Mouse (Mus musculus): ENCODE results near the gene E030018B13Rik. TPM values are rescaled to one million over a fixed set of nuclear protein-coding genes. Genes with fewer than 3 reads are reported as not detected.
A peak's percentile ranks its signal among the peaks of the same experiment; 100 is the strongest.

Gene E030018B13Rik
- polyA plus RNA-seq, 1 experiment from 2014 or later = 0.19 TPM

GRCm38 (mm10) chr7:63924151-63924550, 7.5 kb downstream of the E030018B13Rik start:
- Histone ChIP-seq H3K27ac (no peak overlapping the region), H3K4me2 (replicated peaks) (no peak overlapping the region), H3K9me3 (no peaks in the 10 kb centered on the region), H3K27me3 (replicated peaks) (no peaks in the 10 kb centered on the region), H3K36me3 (no peaks in the 10 kb centered on the region), H3K4me3 (no peak overlapping the region), H3K9ac (no peak overlapping the region), H3K4me1 (peaks cover 32% of the 10 kb centered on the region)
- ATAC-seq (ENCODE audit: low FRiP score, low read depth) = no peak
- WGBS = 47% methylated on average over 1 of the region's 1 CpGs

DNA sequence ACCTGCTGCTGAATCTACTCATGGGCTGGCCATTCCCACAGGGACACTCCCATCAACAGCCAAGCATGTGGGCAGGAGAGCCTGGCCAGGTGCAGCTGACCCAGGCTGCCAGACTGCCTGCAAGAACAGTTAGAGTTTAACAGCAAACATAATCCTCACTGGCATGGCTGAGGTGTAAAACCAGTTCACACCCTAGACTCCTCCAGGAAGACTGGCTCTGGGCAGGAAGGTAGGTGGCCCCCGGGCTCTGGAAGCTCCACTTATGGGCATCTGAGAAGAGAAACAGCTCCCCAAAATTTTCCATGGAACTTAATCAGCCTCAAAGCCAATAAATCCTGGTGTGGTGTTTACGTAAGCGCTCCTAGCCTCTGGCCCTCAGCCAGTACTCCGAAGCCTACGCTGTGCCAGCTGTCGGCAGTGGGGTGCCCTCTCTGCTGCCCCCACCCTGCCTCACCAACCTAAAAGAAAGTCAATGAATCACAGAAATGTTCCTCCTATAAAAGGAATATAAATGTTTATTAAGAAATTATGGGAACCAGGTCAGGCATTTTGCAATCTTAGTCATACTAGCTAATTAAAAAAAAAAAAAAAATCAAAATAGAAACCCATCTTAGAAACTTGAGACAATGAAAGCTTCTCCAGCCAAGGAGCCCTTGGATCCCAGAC, 8.2 kb downstream of the E030018B13Rik start:
- Histone ChIP-seq H3K4me1 (peaks cover 32% of the 10 kb centered on the region), H3K27me3 (replicated peaks) (no peaks in the 10 kb centered on the region), H3K27ac (0 out of 2 replicates have a peak overlapping the region, but pooled peaks have one; percentile 26), H3K9ac (no peak overlapping the region), H3K4me3 (no peak overlapping the region), H3K4me2 (replicated peaks) (0 out of 2 replicates have a peak overlapping the region, but pooled peaks have one; percentile 5), H3K9me3 (no peaks in the 10 kb centered on the region), H3K36me3 (no peaks in the 10 kb centered on the region)
- ATAC-seq (ENCODE audit: low FRiP score, low read depth) = peak; percentile 57; the same call in 1 of the 2 replicates
- WGBS = 54% methylated on average over 6 of the region's 6 CpGs

- H3K9ac ChIP-seq = no peak overlapping the region
- ATAC-seq (ENCODE audit: low FRiP score, low read depth) = 0 out of 2 replicates have a peak, but pooled peaks have one; percentile 43
- H3K4me1 ChIP-seq = peaks cover 32% of the 10 kb centered on the region
- no peak overlapping the region for H3K4me3 ChIP-seq
- H3K4me2 ChIP-seq (replicated peaks) = no peak overlapping the region
- no peaks in the 10 kb centered on the region for H3K27me3 ChIP-seq (replicated peaks)
- H3K36me3 ChIP-seq = no peaks in the 10 kb centered on the region
- 72% methylated on average over 14 of the region's 14 CpGs for WGBS
- H3K9me3 ChIP-seq = no peaks in the 10 kb centered on the region
- peak overlapping the region; percentile 26; the same call in 1 of the 2 replicates for H3K27ac ChIP-seq
These were observed 9.0 kb downstream of the E030018B13Rik start for GRCm38 (mm10) chr7:63925413-63926360.

DNA sequence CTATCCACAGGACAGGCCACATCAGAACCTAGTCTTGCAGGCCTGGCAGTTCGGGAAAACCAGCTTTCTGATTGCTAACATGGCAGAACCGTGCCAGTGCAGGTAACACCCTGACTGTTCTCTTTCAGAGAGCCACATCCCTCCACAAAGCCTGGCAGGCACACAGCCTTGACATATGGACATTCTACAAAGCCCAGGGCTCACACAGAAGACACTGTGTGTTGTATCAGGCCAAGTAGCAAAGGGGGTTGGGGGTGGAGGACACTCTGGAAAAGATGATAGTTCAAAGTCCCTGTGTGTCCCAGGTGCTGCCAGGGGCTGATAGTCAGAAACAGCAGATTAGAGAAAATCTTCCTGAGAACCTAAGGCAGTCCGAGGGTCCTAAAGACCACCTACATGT, 9.8 kb downstream of the E030018B13Rik start:
- no peaks in the 10 kb centered on the region for H3K9me3 ChIP-seq

GRCm38 (mm10) chr7:63927121-63927520, 10.5 kb downstream of the E030018B13Rik start:
- no peak overlapping the region for H3K27ac ChIP-seq
- H3K27me3 ChIP-seq (replicated peaks) = no peaks in the 10 kb centered on the region
- no peak for ATAC-seq (ENCODE audit: low FRiP score, low read depth)
- no peak overlapping the region for H3K9ac ChIP-seq
- no peak overlapping the region for H3K4me3 ChIP-seq
- WGBS = 94% methylated on average over 6 of the region's 6 CpGs
- peaks cover 31% of the 10 kb centered on the region for H3K4me1 ChIP-seq
- no peaks in the 10 kb centered on the region for H3K36me3 ChIP-seq
- H3K4me2 ChIP-seq (replicated peaks) = no peak overlapping the region
- no peaks in the 10 kb centered on the region for H3K9me3 ChIP-seq

More for the DNA sequence above, 9.8 kb downstream of the E030018B13Rik start:
- no peak overlapping the region for H3K4me2 ChIP-seq (replicated peaks)
- H3K27me3 ChIP-seq (replicated peaks) = no peaks in the 10 kb centered on the region
- no peak overlapping the region for H3K4me3 ChIP-seq
- no peaks in the 10 kb centered on the region for H3K36me3 ChIP-seq
- no peak overlapping the region for H3K9ac ChIP-seq
- ATAC-seq (ENCODE audit: low FRiP score, low read depth) = no peak
- H3K4me1 ChIP-seq = peaks cover 32% of the 10 kb centered on the region
- 88% methylated on average over 3 of the region's 3 CpGs for WGBS
- H3K27ac ChIP-seq = no peak overlapping the region

DNA sequence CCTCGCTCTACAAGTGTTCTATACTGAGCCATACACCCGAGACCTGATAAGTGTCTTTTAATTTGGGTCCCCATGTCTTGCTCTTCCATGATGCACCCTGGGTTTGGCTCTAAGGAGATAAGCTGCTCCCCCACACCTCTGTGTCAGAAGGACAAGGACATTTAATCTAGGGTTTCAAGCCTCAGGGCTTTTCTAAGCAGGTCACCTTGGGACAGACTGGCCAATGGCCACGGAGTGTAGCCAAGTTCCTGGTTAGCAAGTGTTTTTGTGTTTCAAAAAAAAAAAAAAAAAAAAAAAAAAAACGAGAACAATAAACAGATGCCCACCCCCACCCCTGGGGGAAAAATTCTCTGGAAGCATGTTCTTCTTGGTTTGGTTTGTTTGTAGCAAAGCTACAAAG, 12.4 kb downstream of the E030018B13Rik start:
- Histone ChIP-seq H3K36me3 (no peaks in the 10 kb centered on the region), H3K27me3 (replicated peaks) (no peaks in the 10 kb centered on the region), H3K27ac (no peak overlapping the region), H3K4me1 (peaks cover 27% of the 10 kb centered on the region), H3K4me2 (replicated peaks) (no peak overlapping the region), H3K9me3 (no peaks in the 10 kb centered on the region), H3K9ac (no peak overlapping the region), H3K4me3 (no peak overlapping the region)
- ATAC-seq (ENCODE audit: low FRiP score, low read depth) = no peak
- WGBS = 93% methylated on average over 4 of the region's 4 CpGs

DNA sequence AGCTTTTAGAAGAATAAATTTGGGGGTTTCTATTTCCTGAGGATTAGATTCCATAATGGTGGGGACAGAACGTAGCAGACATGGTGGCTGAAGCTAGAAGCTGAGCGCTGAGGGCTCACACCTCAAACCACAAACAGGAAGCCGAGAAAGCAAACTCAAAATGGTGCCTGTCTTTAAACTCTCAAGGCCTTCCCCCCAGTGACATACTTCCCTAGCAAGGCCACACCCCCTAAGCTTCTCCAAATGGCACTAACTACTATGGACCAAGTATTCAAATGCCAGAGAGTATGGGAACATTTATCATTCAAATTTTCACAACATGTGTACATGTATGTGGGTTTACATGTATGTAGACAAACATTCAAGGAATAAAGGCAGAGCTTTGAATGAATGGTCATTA, 13.5 kb downstream of the E030018B13Rik start:
- ATAC-seq (ENCODE audit: low FRiP score, low read depth) = no peak
- Histone ChIP-seq H3K36me3 (no peaks in the 10 kb centered on the region), H3K27me3 (replicated peaks) (no peaks in the 10 kb centered on the region), H3K9ac (no peak overlapping the region), H3K27ac (no peak overlapping the region), H3K4me3 (no peak overlapping the region), H3K9me3 (no peaks in the 10 kb centered on the region), H3K4me1 (peaks cover 25% of the 10 kb centered on the region), H3K4me2 (replicated peaks) (no peak overlapping the region)
- WGBS = 98% methylated on average over 3 of the region's 3 CpGs

- WGBS = 86% methylated on average over 5 of the region's 5 CpGs
These were observed 14.1 kb downstream of the E030018B13Rik start for GRCm38 (mm10) chr7:63930766-63931165.

GRCm38 (mm10) chr7:63932461-63932860, 15.8 kb downstream of the E030018B13Rik start:
- H3K36me3 ChIP-seq = no peaks in the 10 kb centered on the region
- peaks cover 22% of the 10 kb centered on the region for H3K4me1 ChIP-seq
- H3K9me3 ChIP-seq = no peaks in the 10 kb centered on the region
- H3K4me2 ChIP-seq (replicated peaks) = no peak overlapping the region
- 87% methylated on average over 3 of the region's 3 CpGs for WGBS
- no peak overlapping the region for H3K4me3 ChIP-seq
- no peaks in the 10 kb centered on the region for H3K27me3 ChIP-seq (replicated peaks)
- no peak overlapping the region for H3K27ac ChIP-seq
- H3K9ac ChIP-seq = no peak overlapping the region
- ATAC-seq (ENCODE audit: low FRiP score, low read depth) = no peak

More at GRCm38 (mm10) chr7:63930766-63931165, 14.1 kb downstream of the E030018B13Rik start:
- peaks cover 25% of the 10 kb centered on the region for H3K4me1 ChIP-seq
- H3K9me3 ChIP-seq = no peaks in the 10 kb centered on the region
- H3K4me2 ChIP-seq (replicated peaks) = no peak overlapping the region
- ATAC-seq (ENCODE audit: low FRiP score, low read depth) = no peak
- H3K27me3 ChIP-seq (replicated peaks) = no peaks in the 10 kb centered on the region
- no peak overlapping the region for H3K9ac ChIP-seq
- H3K36me3 ChIP-seq = no peaks in the 10 kb centered on the region
- no peak overlapping the region for H3K27ac ChIP-seq
- H3K4me3 ChIP-seq = no peak overlapping the region

DNA sequence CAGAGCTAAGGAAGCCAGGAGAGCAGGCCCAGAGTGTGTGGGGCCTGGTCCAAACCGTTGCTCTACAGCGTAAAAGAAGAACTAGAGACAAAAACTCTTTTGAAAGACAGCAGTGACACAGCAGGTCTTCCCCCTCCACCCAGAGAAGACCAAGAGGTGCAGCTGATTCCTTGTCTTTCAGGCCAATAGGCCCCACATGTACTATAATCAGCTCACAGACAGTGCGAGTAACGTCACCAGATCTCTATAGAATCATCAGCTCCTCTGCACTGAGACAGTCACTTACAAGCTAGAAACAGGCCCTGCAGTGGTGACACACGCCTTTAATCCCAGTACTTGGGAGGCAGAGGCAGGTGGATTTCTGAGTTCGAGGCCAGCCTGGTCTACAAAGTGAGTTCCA, 17.2 kb downstream of the E030018B13Rik start:
- Histone ChIP-seq H3K9ac (no peak overlapping the region), H3K4me1 (peaks cover 22% of the 10 kb centered on the region), H3K27me3 (replicated peaks) (no peaks in the 10 kb centered on the region), H3K36me3 (no peaks in the 10 kb centered on the region), H3K27ac (no peak overlapping the region), H3K4me3 (no peak overlapping the region), H3K9me3 (no peaks in the 10 kb centered on the region), H3K4me2 (replicated peaks) (no peak overlapping the region)
- WGBS = 84% methylated on average over 6 of the region's 6 CpGs
- ATAC-seq (ENCODE audit: low FRiP score, low read depth) = no peak

DNA sequence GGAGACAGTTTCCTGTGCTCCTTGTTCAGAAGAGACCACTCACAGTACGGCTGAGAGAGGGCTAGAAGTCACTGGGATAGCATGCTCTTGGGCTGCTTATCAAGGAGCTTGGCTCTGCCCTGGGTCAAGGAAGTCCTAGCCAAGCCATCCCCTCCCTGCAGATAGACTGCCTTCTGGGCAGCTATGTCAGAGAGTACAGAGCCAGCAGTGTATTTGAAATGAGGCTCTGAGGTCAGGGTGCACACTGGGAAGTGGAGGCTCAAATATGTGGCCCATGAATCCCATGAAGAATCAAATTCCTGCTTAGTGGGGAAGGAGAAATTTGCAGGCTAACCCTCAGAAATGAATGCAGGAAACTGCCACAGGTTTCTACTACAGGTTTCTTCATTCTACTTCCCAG, 17.9 kb downstream of the E030018B13Rik start:
- Histone ChIP-seq H3K4me1 (peaks cover 24% of the 10 kb centered on the region), H3K4me2 (replicated peaks) (peak overlapping the region; percentile 89), H3K4me3 (no peak overlapping the region), H3K36me3 (no peaks in the 10 kb centered on the region), H3K9ac (no peak overlapping the region), H3K27me3 (replicated peaks) (no peaks in the 10 kb centered on the region), H3K9me3 (no peaks in the 10 kb centered on the region), H3K27ac (no peak overlapping the region)
- 64% methylated on average over 1 of the region's 1 CpGs for WGBS
- ATAC-seq (ENCODE audit: low FRiP score, low read depth) = no peak

DNA sequence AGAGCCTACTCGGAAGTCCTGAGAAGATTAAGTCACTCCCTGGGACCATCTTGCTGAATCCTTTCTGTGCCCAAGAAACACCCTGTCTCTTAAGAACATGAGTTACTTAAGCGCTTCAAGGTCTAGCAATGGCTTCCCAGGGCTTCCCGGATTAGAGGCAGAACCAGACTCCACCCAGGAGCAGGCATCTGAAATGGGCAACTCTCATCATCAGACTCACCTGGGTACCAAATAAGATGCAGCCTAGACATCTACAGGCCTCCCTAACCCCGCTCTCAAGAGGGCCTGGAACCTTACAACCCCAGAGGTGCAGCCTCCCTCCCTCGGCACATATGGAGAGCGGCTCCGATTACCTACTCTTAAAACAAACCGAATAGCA, 19.1 kb downstream of the E030018B13Rik start:
- WGBS = 18% methylated on average over 8 of the region's 8 CpGs
- H3K9me3 ChIP-seq = no peaks in the 10 kb centered on the region
- peaks cover 29% of the 10 kb centered on the region for H3K4me1 ChIP-seq
- H3K4me2 ChIP-seq (replicated peaks) = peak overlapping the region; percentile 89
- no peaks in the 10 kb centered on the region for H3K36me3 ChIP-seq
- H3K27me3 ChIP-seq (replicated peaks) = no peaks in the 10 kb centered on the region
- ATAC-seq (ENCODE audit: low FRiP score, low read depth) = no peak
- peak overlapping the region; percentile 97 for H3K9ac ChIP-seq
- no peak overlapping the region for H3K27ac ChIP-seq
- H3K4me3 ChIP-seq = peak overlapping the region; percentile 94

Measured in neural tube, embryonic 12.5 days (tissue).